Mouse (Mus musculus) liver, embryonic 16.5 days (tissue): ENCODE data around the gene 1110017D15Rik. TPM values are rescaled to one million over a fixed set of nuclear protein-coding genes. Genes with fewer than 3 reads are reported as not detected.
A peak's percentile ranks its signal among the peaks of the same experiment; 100 is the strongest.

Experiments
- ATAC-seq: fragments of 200-750 bp; cut with Nextera tagmentation; 2 replicates; pipeline ENCODE4 v1.8.0; 2017; ENCODE audit warnings: low read depth, mild to moderate bottlenecking, moderate number of reproducible peaks, moderate library complexity
- H3K27ac ChIP-seq: fragments of 300-500 bp; sonication (generic); 2 replicates; pipeline ENCODE4 v1.5.1; 2014; ENCODE audit warnings: mild to moderate bottlenecking, low read length
- H3K27me3 ChIP-seq: fragments of 300-500 bp; sonication (generic); 2 replicates; pipeline ENCODE4 v1.6.1; 2014; ENCODE audit warnings: low read depth, low read length, mixed read lengths; ENCODE audit not compliant: control insufficient read depth, insufficient read depth
- H3K36me3 ChIP-seq: fragments of 300-500 bp; sonication (generic); 2 replicates; pipeline ENCODE4 v1.6.1; 2014; ENCODE audit warnings: mild to moderate bottlenecking; ENCODE audit not compliant: control insufficient read depth, insufficient read depth
- H3K4me1 ChIP-seq: fragments of 300-500 bp; sonication (generic); 2 replicates; pipeline ENCODE4 v1.6.1; 2014; ENCODE audit warnings: low read depth, low read length, mixed read lengths; ENCODE audit not compliant: control insufficient read depth
- H3K4me2 ChIP-seq: fragments of 300-500 bp; sonication (generic); 2 replicates; pipeline ENCODE4 v1.6.1; 2014; ENCODE audit warnings: low read depth, low read length, mixed read lengths
- H3K4me3 ChIP-seq: fragments of 300-500 bp; sonication (generic); 2 replicates; pipeline ENCODE4 v1.5.1; 2014; ENCODE audit warnings: low read depth, mild to moderate bottlenecking, low read length
- H3K9ac ChIP-seq: fragments of 300-500 bp; sonication (generic); 2 replicates; pipeline ENCODE4 v1.6.1; 2014; ENCODE audit warnings: low read depth, low read length
- H3K9me3 ChIP-seq: fragments of 300-500 bp; sonication (generic); replicated peaks from 2 replicates; pipeline ENCODE4 v1.6.1; 2016; ENCODE audit warnings: low read length; ENCODE audit not compliant: control insufficient read depth
- WGBS: fragments of 180-500 bp; shearing (Covaris S2); extraction: QIAGEN DNeasy Blood & Tissue Kit; methylation state at CpG from one replicate; pipeline ENCODE4 v1.1.7; 2014; ENCODE audit not compliant: insufficient replicate concordance; 5-methylcytosine and 5-hydroxymethylcytosine counted together
- polyA plus RNA-seq: library from polyadenylated mRNA; unstranded; fragments of >200 nt; fragmentation: Nextera tagmentation; extraction: Ambion mirVana; gene quantifications from 2 replicates; pipeline ENCODE4 v1.2.1, GENCODE M21; 2015

1110017D15Rik gene
- polyA plus RNA-seq, 1 experiment from 2014 or later: not detected

DNA sequence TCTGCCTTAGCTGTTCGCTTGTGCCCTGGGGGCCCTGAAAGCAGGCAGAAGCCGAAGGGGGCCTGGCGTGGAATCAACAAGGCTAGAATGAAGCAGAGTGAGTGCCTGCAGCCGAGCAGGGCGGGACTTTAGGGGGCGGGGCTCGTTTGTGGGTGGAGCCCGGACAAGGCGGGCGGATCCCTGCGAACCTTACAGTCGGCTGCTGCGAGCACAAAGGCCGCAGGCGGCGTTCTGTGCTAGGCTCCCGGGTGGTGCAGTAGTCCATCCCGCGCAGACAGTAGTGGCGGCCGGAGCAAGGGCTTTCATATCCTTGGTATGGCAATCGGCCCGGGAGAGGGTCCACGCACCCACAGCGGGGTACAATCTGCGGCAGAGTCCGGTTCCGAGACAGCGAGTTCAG, 10.2 kb downstream of the 1110017D15Rik start:
- Histone ChIP-seq H3K27me3 (peaks cover 33% of the 10 kb centered on the region), H3K27ac (no peak overlapping the region), H3K4me1 (peaks cover 21% of the 10 kb centered on the region), H3K4me3 (peak overlapping the region; percentile 53), H3K4me2 (peak overlapping the region; percentile 81), H3K36me3 (no peaks in the 10 kb centered on the region), H3K9ac (peak overlapping the region; percentile 51), H3K9me3 (no peaks in the 10 kb centered on the region)
- under 1% methylated on average over 29 of the region's 29 CpGs for WGBS
- ATAC-seq: peak; percentile 45

DNA sequence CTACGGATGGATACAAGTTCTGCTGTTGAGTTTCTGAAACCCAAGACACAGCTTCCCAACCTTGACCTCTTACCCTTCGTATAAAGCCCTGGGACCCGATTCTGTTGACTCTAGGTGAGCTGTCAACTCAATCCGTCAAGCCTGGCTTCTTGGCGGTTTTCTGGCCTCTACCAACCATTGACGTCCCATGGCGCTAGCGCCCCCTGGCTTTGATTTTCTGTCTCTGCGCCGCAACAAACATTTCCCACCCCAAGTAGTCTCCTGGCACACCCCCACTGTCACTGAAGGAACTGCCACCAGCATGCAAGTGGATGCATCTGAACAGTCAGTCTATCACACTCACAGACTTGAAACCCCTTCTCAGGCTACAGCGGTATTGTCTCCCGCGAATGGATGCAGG, 11.0 kb downstream of the 1110017D15Rik start:
- H3K27me3 ChIP-seq: peaks cover 39% of the 10 kb centered on the region
- H3K36me3 ChIP-seq: no peaks in the 10 kb centered on the region
- H3K9ac ChIP-seq: no peak overlapping the region
- H3K4me3 ChIP-seq: no peak overlapping the region; the same call in 1 of the 2 replicates
- H3K4me1 ChIP-seq: peaks cover 21% of the 10 kb centered on the region
- no peak for ATAC-seq
- H3K9me3 ChIP-seq: no peaks in the 10 kb centered on the region
- whole genome bisulfite sequencing: 10% methylated on average over 13 of the region's 13 CpGs
- no peak overlapping the region for H3K27ac ChIP-seq
- peak overlapping the region; percentile 81; the same call in 1 of the 2 replicates for H3K4me2 ChIP-seq

DNA sequence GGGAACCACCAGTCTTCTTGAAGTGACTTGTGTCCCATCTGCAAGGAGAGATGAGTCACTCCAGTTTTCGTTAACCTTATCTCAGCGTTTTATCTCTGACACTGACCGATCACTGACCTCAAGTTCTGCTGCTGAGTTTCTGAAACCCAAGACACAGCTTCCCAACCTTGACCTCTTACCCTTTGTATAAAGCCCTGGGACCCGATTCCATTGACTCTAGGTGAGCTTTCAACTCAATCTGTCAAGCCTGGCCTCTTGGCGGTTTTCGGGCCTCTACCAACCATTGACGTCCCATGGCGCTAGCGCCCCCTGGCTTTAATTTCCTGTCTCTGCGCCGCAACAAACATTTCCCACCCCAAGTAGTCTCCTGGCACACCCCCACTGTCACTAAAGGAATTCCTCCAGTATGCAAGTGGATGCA, 12.0 kb downstream of the 1110017D15Rik start:
- H3K4me3 ChIP-seq: no peak overlapping the region
- no peak overlapping the region for H3K27ac ChIP-seq
- H3K9ac ChIP-seq: no peak overlapping the region
- no peaks in the 10 kb centered on the region for H3K36me3 ChIP-seq
- no peak overlapping the region for H3K4me2 ChIP-seq
- no peaks in the 10 kb centered on the region for H3K9me3 ChIP-seq
- peaks cover 21% of the 10 kb centered on the region for H3K4me1 ChIP-seq
- ATAC-seq: no peak
- WGBS: 55% methylated on average over 11 of the region's 11 CpGs
- peaks cover 48% of the 10 kb centered on the region for H3K27me3 ChIP-seq

DNA sequence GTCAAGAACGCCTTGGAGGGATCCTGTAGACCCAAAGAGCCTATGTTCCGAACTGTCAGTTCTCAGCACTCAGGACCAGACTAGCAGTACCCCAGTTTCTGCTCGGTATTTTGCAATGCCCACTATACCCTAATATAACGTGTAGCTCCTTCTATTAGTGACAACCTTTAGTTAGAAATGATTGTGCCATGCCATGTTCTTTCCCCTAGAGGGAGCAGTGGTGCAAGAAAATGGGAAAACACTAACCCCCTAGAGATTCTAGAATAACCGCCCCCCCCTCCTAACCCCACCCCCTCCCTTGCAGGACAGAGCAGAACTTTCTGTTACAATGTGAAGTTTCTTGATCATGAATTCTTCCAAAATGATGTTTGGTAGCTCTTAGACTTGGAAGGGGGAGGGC, 12.8 kb downstream of the 1110017D15Rik start:
- Histone ChIP-seq H3K4me3 (no peak overlapping the region), H3K27ac (no peak overlapping the region), H3K36me3 (no peaks in the 10 kb centered on the region), H3K4me2 (no peak overlapping the region), H3K9ac (no peak overlapping the region), H3K9me3 (no peaks in the 10 kb centered on the region), H3K27me3 (peaks cover 56% of the 10 kb centered on the region), H3K4me1 (peaks cover 21% of the 10 kb centered on the region)
- ATAC-seq: no peak
- WGBS: 52% methylated on average over 5 of the region's 5 CpGs

DNA sequence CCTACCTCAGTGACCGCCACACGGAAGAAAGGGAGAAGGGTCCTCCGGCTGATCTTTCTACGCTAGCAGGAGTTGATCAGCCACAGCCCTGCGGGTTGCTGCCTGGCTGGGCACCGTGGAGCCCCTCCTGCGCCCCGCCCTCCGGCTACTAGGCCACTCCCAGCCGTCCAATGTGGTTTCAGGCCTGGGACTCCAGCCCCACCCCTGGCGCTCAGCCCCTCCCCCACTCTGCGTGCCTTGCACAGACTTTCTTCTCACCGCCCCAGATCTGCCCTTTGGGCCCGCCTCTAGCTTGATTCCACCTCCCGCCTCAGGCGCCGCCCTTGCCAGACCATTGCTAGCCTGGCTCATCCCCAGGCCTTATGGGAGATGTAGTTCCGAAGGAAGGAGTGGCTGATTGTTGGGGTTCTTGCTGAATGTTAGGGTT, 14.1 kb downstream of the 1110017D15Rik start, which contains the start of gene AI464131:
Gene AI464131, minus strand, starts transcription at position 91 of the 427 bp plus-strand sequence.
- H3K9ac ChIP-seq: peak within 1 kb of the TSS; percentile 52
- WGBS: 1% methylated on average over 18 of the region's 18 CpGs
- H3K4me2 ChIP-seq: peak within 1 kb of the TSS; percentile 61
- H3K4me1 ChIP-seq: peaks cover 27% of the 10 kb centered on the region
- no peaks in the 10 kb centered on the region for H3K36me3 ChIP-seq
- H3K4me3 ChIP-seq: peak within 1 kb of the TSS; percentile 52
- peak; percentile 95 for ATAC-seq
- H3K27me3 ChIP-seq: peaks cover 57% of the 10 kb centered on the region
- no peaks in the 10 kb centered on the region for H3K9me3 ChIP-seq
- H3K27ac ChIP-seq: no peak within 1 kb of the TSS

DNA sequence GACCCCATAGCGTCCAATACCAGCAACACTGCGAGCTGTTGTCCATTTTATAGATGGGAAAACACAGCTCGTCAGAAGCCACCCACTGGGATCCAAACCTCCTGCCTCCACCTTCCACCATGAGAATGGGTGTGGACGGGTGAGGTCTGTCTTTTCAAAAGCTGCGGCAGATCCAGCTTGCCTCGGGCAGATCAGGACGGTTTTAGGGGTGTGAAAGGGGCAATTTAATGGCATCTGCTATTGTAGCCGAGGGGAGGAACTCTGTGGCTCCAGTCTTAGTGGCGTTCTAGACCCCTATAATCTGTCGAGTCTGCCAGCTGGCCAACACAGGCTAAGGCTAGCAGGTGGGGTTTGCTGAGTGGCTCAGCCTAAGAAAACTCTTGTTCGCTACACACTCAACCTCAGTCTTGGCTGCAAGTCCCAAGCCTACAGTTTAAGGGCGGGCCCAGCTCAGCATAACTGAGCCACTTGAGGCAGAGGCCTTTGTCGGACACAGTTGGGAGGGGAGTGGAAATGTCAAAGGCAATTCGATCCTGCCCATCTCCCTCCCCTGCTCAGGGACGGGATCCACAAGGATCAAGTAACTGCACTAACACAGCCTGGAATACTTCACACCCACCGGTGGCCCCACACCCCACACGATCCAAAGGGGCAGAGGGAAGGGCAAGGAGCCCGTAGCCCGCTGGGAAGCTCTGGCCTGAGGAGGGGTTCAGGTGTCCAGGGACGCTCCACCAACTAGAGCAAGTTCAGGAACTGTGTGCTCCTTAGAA, 14.8 kb downstream of the 1110017D15Rik start:
- Histone ChIP-seq H3K27me3 (peaks cover 57% of the 10 kb centered on the region), H3K4me3 (peak overlapping the region; percentile 52), H3K9me3 (no peaks in the 10 kb centered on the region), H3K9ac (peak overlapping the region; percentile 52), H3K27ac (no peak overlapping the region), H3K36me3 (no peaks in the 10 kb centered on the region), H3K4me2 (peak overlapping the region; percentile 61), H3K4me1 (peaks cover 30% of the 10 kb centered on the region)
- ATAC-seq: no peak
- 15% methylated on average over 20 of the region's 20 CpGs for WGBS

DNA sequence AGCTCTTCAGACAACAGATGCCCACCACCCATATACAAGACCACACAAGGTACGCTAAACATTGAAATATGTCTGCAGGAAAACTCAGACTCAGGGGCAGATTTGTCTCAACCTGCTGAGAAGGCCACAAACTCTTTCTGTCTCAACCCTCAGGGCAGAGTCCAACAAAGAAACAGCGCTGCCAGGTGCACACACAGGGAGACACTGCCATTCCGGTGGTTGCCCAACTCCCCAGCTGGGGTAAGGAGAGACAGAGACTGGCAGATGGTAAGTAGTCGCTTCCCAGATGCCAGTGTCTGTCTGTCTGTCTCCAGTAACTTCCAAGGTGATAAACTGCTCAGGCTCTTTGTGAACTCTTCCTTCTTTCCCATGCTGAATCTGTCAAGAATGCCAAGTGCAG, 16.3 kb downstream of the 1110017D15Rik start:
- 74% methylated on average over 4 of the region's 4 CpGs for WGBS

DNA sequence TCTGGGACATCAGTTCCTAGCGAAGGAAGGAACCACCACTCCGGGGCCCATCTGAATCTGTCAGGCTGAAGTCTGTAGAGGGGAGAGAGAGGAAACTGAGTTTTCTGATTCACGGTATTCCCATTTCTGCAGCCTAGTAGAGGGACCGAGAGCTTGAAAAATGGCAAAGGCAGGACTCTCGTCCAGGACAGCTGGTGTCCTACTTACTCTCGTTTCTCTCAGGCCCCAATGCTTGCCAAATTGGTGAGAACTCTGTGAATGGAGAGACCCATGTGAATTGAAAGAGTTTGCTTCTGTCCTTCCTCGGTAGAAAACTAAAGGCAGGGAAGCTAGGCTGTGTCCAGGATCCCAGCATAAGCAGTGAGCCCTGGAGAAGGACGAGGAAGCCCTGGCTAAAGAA, 17.5 kb downstream of the 1110017D15Rik start:
- Histone ChIP-seq H3K9me3 (no peaks in the 10 kb centered on the region), H3K27ac (no peak overlapping the region), H3K9ac (no peak overlapping the region), H3K27me3 (peaks cover 63% of the 10 kb centered on the region), H3K4me1 (peaks cover 20% of the 10 kb centered on the region), H3K36me3 (no peaks in the 10 kb centered on the region), H3K4me3 (no peak overlapping the region), H3K4me2 (no peak overlapping the region)
- 50% methylated on average over 8 of the region's 8 CpGs for WGBS
- no peak for ATAC-seq

More for the DNA sequence above, 16.3 kb downstream of the 1110017D15Rik start:
- peaks cover 63% of the 10 kb centered on the region for H3K27me3 ChIP-seq
- peaks cover 20% of the 10 kb centered on the region for H3K4me1 ChIP-seq
- no peaks in the 10 kb centered on the region for H3K9me3 ChIP-seq
- H3K4me3 ChIP-seq: no peak overlapping the region
- no peak for ATAC-seq
- no peak overlapping the region for H3K4me2 ChIP-seq
- H3K36me3 ChIP-seq: no peaks in the 10 kb centered on the region
- no peak overlapping the region for H3K27ac ChIP-seq
- no peak overlapping the region for H3K9ac ChIP-seq

DNA sequence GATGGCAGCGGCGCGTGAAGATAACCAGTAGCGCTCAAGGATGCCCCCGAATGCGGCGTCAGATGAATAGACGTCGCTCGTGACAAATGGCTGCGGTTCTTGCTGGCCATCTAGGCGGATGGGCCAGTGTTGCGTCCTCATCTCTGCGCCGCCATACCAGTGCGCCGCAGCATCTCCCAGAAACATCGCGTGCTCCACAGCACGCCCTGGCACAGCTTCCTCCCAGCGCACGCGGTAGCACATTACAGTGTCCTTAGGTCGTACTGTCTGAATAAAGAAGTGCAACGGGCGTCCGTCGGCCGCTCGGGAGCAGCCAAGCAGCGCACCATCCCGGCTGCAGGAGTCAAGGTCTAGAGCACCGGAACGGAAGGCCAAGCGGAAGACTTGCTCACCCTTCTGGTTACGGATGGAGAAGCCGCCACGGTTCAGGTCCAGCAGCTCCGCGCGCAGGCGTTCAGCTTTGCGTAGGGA, 18.2 kb downstream of the 1110017D15Rik start:
- Histone ChIP-seq H3K9me3 (no peaks in the 10 kb centered on the region), H3K4me2 (no peak overlapping the region), H3K27me3 (peaks cover 63% of the 10 kb centered on the region), H3K4me3 (no peak overlapping the region), H3K9ac (no peak overlapping the region), H3K4me1 (peaks cover 20% of the 10 kb centered on the region), H3K36me3 (no peaks in the 10 kb centered on the region), H3K27ac (no peak overlapping the region)
- 6% methylated on average over 43 of the region's 43 CpGs for WGBS
- no peak for ATAC-seq
